8 mouse cellular contexts compared by ENCODE assay signal in genomic region chr8:75110093-75110492, GRCm38 (mm10). TPM values are rescaled to one million over a fixed set of nuclear protein-coding genes. Genes with fewer than 3 reads are reported as not detected.
DNase-seq lines count a peak whose midpoint lies in the region; ATAC-seq and TF ChIP-seq lines count a peak whose summit lies in the region.

No protein-coding gene starts in this region.

- 10% methylated on average over 13 of the region's 13 CpGs for whole genome bisulfite sequencing in spleen, adult 2 months
- 18% methylated on average over 13 of the region's 13 CpGs for WGBS in limb, embryonic 11.5 days
- 9% methylated on average over 13 of the region's 13 CpGs for WGBS in small intestine, adult 2 months

- H3K4me3 ChIP-seq in spleen, adult 2 months (ENCODE audit: extremely low read depth, insufficient read depth, insufficient read length) = peak overlapping the region; percentile 76
- peak overlapping the region; percentile 93 for H3K4me3 ChIP-seq in limb, embryonic 11.5 days (ENCODE audit: low read depth, low read length)
- H3K4me3 ChIP-seq in small intestine, adult 2 months (ENCODE audit: low read depth, low read length) = peak overlapping the region; percentile 82

- peaks cover 4% of the 10 kb centered on the region; the same call in 1 of the 2 replicates for H3K4me1 ChIP-seq in spleen, adult 2 months (ENCODE audit: control insufficient read depth, insufficient read depth, insufficient read length)
- peaks cover 4% of the 10 kb centered on the region; the same call in 1 of the 2 replicates for H3K4me1 ChIP-seq in limb, embryonic 11.5 days (ENCODE audit: control insufficient read depth, insufficient read depth, low read length)
- H3K4me1 ChIP-seq in small intestine, adult 2 months (ENCODE audit: control insufficient read depth, insufficient read depth, insufficient read length, low read length) = peaks cover 5% of the 10 kb centered on the region

- TF ChIP-seq CTCF in spleen, adult 2 months (IDR thresholded peaks at IDR 0.05; ENCODE audit: extremely low read depth, insufficient read depth, insufficient read length, insufficient replicate concordance) = no peak
- TF ChIP-seq CTCF in small intestine, adult 2 months (IDR thresholded peaks at IDR 0.05; ENCODE audit: extremely low read depth, insufficient read length, insufficient replicate concordance, low read depth, low read length) = no peak

- H3K27me3 ChIP-seq in spleen, adult 2 months (ENCODE audit: control insufficient read depth, insufficient read depth, low read length) = no peaks in the 10 kb centered on the region
- H3K27me3 ChIP-seq in limb, embryonic 11.5 days (ENCODE audit: control insufficient read depth, insufficient read depth, low read length) = no peaks in the 10 kb centered on the region
- H3K27me3 ChIP-seq in small intestine, adult 2 months (ENCODE audit: control insufficient read depth, insufficient read depth, low read length) = no peaks in the 10 kb centered on the region

- peaks cover 7% of the 10 kb centered on the region for H3K36me3 ChIP-seq in spleen, adult 2 months (ENCODE audit: control insufficient read depth, insufficient read depth, low read length)
- H3K36me3 ChIP-seq in limb, embryonic 11.5 days (ENCODE audit: control insufficient read depth, insufficient read depth, low read length) = peaks cover 23% of the 10 kb centered on the region
- H3K36me3 ChIP-seq in small intestine, adult 2 months (ENCODE audit: control insufficient read depth, insufficient read depth, low read length) = peaks cover 8% of the 10 kb centered on the region

- H3K9ac ChIP-seq in limb, embryonic 11.5 days (ENCODE audit: low read length) = peak overlapping the region; percentile 93

- no peak for ATAC-seq in limb, embryonic 11.5 days (ENCODE audit: insufficient number of reproducible peaks, low FRiP score, low TSS enrichment, low read depth)

- H3K4me2 ChIP-seq in limb, embryonic 11.5 days (ENCODE audit: low read depth, severe bottlenecking) = peak overlapping the region; percentile 94

- H3K27ac ChIP-seq in spleen, adult 2 months (ENCODE audit: insufficient read depth, low read length) = no peak overlapping the region
- no peak overlapping the region for H3K27ac ChIP-seq in limb, embryonic 11.5 days (replicated peaks; ENCODE audit: low read depth, low read length)
- H3K27ac ChIP-seq in small intestine, adult 2 months (ENCODE audit: insufficient read depth, low read depth, low read length) = no peak overlapping the region

- no peaks in the 10 kb centered on the region for H3K9me3 ChIP-seq in limb, embryonic 11.5 days (ENCODE audit: control insufficient read depth, low read length)

- DNase-seq in cerebellum, adult 18-20 months = peak; percentile 14 to 17
- DNase-seq in cerebellum, postnatal 36 days = no peak
- no peak for DNase-seq in spleen, adult 2 months (ENCODE audit: low read depth in 1 of 2, low spot score in 2 of 2)
- DNase-seq in spleen, adult 18-20 months = no peak
- DNase-seq in limb, embryonic 11.5 days (ENCODE audit: low spot score) = peak; percentile 27
- DNase-seq in frontal cortex, postnatal 25 days (ENCODE audit: low spot score in 2 of 2) = no peak
- DNase-seq in ovary, postnatal 10 days (ENCODE audit: low spot score) = no peak

- TF ChIP-seq POLR2A in spleen, adult 2 months (IDR thresholded peaks at IDR 0.05; ENCODE audit: low read depth, low read length) = no peak
- no peak for TF ChIP-seq POLR2A in small intestine, adult 2 months (IDR thresholded peaks at IDR 0.05; ENCODE audit: low read depth, low read length)

RNA-seq across cellular contexts. Expression of gene Mcm5, which starts 0.7 kb away (rescaled TPM):
- 34.8 and 44.1 TPM in 2 replicates for polyA plus RNA-seq in spleen, adult 2 months (2012; rRNA removed)
- 279 and 284 TPM in 2 replicates for polyA plus RNA-seq in limb, embryonic 11.5 days (2014; fragmentation: Nextera tagmentation; extraction: Ambion mirVana)
- 8.7 and 22.0 TPM in 2 replicates for polyA plus RNA-seq in small intestine, adult 2 months (2012; rRNA removed)

RNA-seq across cellular contexts. Expression of gene Hmox1, which starts 16.7 kb away (rescaled TPM):
- 222 and 386 TPM in 2 replicates for polyA plus RNA-seq in spleen, adult 2 months (2012; rRNA removed)
- 11.9 and 16.0 TPM in 2 replicates for polyA plus RNA-seq in limb, embryonic 11.5 days (2014; fragmentation: Nextera tagmentation; extraction: Ambion mirVana)
- 2.8 and 5.0 TPM in 2 replicates for polyA plus RNA-seq in small intestine, adult 2 months (2012; rRNA removed)

Comparison
In these comparisons a context has a peak if more than half of its experiments do, and no peak if none do; other contexts are left out.
1. DNase-seq: peak in cerebellum, adult 18-20 months (2 of 2) and limb, embryonic 11.5 days (single experiment); none in cerebellum, postnatal 36 days (0 of 2), spleen, adult 2 months (0 of 2), spleen, adult 18-20 months (0 of 2), frontal cortex, postnatal 25 days (0 of 2) and ovary, postnatal 10 days (single experiment).
2. RNA of gene Hmox1, which starts 16.7 kb away (polyA plus RNA-seq): 222 to 386 TPM in spleen, adult 2 months; 11.9 to 16.0 TPM in limb, embryonic 11.5 days and 2.8 to 5.0 TPM in small intestine, adult 2 months; every median in the first group is over 10 times any median in the second.
3. Peak in every context shown above with its lines, with median percentiles within 50 percentile points of each other: H3K4me3 ChIP-seq.